Mouse (Mus musculus) urinary bladder, postnatal 0 days (tissue): ENCODE results near the gene Fam171b. TPM values are rescaled to one million over a fixed set of nuclear protein-coding genes. Genes with fewer than 3 reads are reported as not detected.

Experiments used
- polyA plus RNA-seq: library from polyadenylated mRNA; unstranded; fragments of >200 nt; fragmentation: Nextera tagmentation; extraction: Ambion mirVana; gene quantifications from 2 replicates; pipeline ENCODE4 v1.2.1, GENCODE M21; 2015

Gene Fam171b
- 1.9 and 2.7 TPM in 2 replicates for polyA plus RNA-seq

GRCm38 (mm10) chr2:83812483-83813272 is at the start of gene Fam171b:
Gene Fam171b (plus strand): TSS chr2:83812636.

Other genes with a start within 250 kb of the Fam171b start
- 72.4 and 95.3 TPM in 2 replicates for gene Zc3h15, start 168.2 kb upstream of the Fam171b start, polyA plus RNA-seq
- gene Itgav, start 88.2 kb upstream of the Fam171b start, polyA plus RNA-seq: 85.5 and 107 TPM in 2 replicates
- gene Zswim2, start 128.6 kb downstream of the Fam171b start, polyA plus RNA-seq: not detected in 2 replicates
- not detected in 2 replicates for gene Gm13698, start 143.1 kb downstream of the Fam171b start, polyA plus RNA-seq
- not detected in 2 replicates for gene Gm13693, start 148.9 kb downstream of the Fam171b start, polyA plus RNA-seq
- gene Gm13695, start 154.7 kb downstream of the Fam171b start, polyA plus RNA-seq: not detected in 2 replicates
- gene Gm13696, start 160.5 kb downstream of the Fam171b start, polyA plus RNA-seq: not detected in 2 replicates
- gene Gm13694, start 166.3 kb downstream of the Fam171b start, polyA plus RNA-seq: not detected in 2 replicates
- not detected in 2 replicates for gene Gm13697, start 172.1 kb downstream of the Fam171b start, polyA plus RNA-seq
- gene Gm13691, start 177.9 kb downstream of the Fam171b start, polyA plus RNA-seq: not detected in 2 replicates